In the genomic region with DNA sequence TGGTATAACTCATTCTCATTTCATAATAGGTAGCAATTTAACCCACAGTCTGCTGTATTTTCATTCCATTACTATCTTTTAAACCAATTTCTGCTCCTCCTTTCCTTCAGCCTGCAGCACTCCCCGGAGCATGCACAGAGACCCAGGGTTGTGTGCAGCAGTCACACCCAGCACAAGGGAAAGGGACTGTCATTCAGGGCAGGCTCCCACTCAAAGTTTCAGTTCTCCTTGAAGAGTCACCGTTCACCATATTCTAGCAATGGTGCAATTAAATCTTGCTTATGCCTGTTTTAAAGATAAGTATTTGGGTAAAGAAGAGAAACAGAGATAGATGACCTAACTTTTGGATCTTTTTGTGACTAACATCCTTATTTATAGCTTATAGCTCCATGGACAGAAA, we compare ENCODE assay signal across 20 mouse cellular contexts.
"Had no signal": no experiment of that assay in that cellular context is flagged by ENCODE, and none has a peak within 500 bp of the region (broad histone marks: within the 10 kb centered on the region; RNA-seq: fewer than 3 reads in every experiment).

No protein-coding gene starts in this region.

- DNase-seq: kidney, adult 2 months; kidney, postnatal 25 days; layer of hippocampus, adult 9-11 months; layer of hippocampus, postnatal 36 days; liver, postnatal 0 days; lung, embryonic 14.5 days; retina, postnatal 1 day; right cerebral cortex, postnatal 25 days; spleen, adult 18-20 months; thymus, postnatal 25 days had no signal

- H3K27me3 ChIP-seq: midbrain, embryonic 12.5 days; midbrain, embryonic 15.5 days; neural tube, embryonic 12.5 days; stomach, embryonic 15.5 days had no signal

- H3K4me3 ChIP-seq: layer of hippocampus, adult 2 months; left cerebral cortex, adult 2 months; midbrain, embryonic 12.5 days; midbrain, embryonic 15.5 days; neural tube, embryonic 12.5 days; stomach, embryonic 15.5 days had no signal

- H3K9ac ChIP-seq: liver, embryonic 14.5 days; liver, postnatal 0 days; lung, embryonic 14.5 days; midbrain, embryonic 12.5 days; midbrain, embryonic 15.5 days; neural tube, embryonic 12.5 days; stomach, embryonic 15.5 days had no signal

- H3K4me1 ChIP-seq: midbrain, embryonic 12.5 days; neural tube, embryonic 12.5 days; stomach, embryonic 15.5 days had no signal

- H3K27ac ChIP-seq: kidney, postnatal 0 days; layer of hippocampus, adult 2 months; left cerebral cortex, adult 2 months; liver, embryonic 14.5 days; midbrain, embryonic 12.5 days; midbrain, embryonic 15.5 days; neural tube, embryonic 12.5 days; stomach, embryonic 15.5 days had no signal

- H3K9me3 ChIP-seq: midbrain, embryonic 12.5 days; midbrain, embryonic 15.5 days; neural tube, embryonic 12.5 days; stomach, embryonic 15.5 days had no signal

- H3K4me2 ChIP-seq: lung, embryonic 14.5 days; midbrain, embryonic 12.5 days; midbrain, embryonic 15.5 days; neural tube, embryonic 12.5 days; stomach, embryonic 15.5 days had no signal

- ATAC-seq: intestine, postnatal 0 days; liver, postnatal 0 days; lung, postnatal 0 days; midbrain, embryonic 15.5 days had no signal
